Mouse (Mus musculus): ENCODE measurements at regions not wholly inside any gene's neighbourhood (a gene's known extent, or its start where the extent isn't known, plus 50 kb on each side); places are given as distances from the start of the nearest gene placed in this dataset.

DNA sequence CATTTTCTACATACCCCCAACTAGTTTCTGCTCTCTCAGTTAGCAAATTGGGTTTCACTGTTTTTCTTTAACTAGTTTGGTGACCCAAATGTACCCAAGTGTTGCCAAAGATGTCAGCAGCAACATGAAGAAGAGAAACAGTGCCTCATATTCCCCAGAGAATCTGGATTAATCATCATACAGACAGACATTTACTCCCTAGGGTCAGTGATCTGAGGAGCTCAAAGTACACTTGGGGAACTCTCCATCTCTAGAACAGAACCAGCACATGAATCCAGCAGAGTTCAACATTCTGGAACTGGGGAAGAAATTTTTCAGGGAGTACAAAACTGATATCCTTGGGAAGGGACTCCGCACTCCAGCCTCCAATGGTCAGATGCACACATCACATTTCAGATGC is 191.4 kb downstream of the Gnat3 start:
- TF ChIP-seq ZC3H11A (IDR thresholded peaks at IDR 0.05; ENCODE audit: borderline replicate concordance, low read depth, low read length) (no peak), ZNF384 (IDR thresholded peaks at IDR 0.05; ENCODE audit: low read depth, low read length) (no peak), HCFC1 (IDR thresholded peaks at IDR 0.05; ENCODE audit: borderline replicate concordance, insufficient read depth, low read length) (no peak), CHD2 (IDR thresholded peaks at IDR 0.05; ENCODE audit: low read depth, low read length) (no peak), MAFK (IDR thresholded peaks at IDR 0.05; ENCODE audit: insufficient read depth, low read depth, low read length) (no peak)
